Mouse (Mus musculus): ENCODE results near the gene Poll. TPM values are rescaled to one million over a fixed set of nuclear protein-coding genes. Genes with fewer than 3 reads are reported as not detected.

Poll gene
- polyA plus RNA-seq, 1 experiment from 2014 or later: 13.4 TPM

DNA sequence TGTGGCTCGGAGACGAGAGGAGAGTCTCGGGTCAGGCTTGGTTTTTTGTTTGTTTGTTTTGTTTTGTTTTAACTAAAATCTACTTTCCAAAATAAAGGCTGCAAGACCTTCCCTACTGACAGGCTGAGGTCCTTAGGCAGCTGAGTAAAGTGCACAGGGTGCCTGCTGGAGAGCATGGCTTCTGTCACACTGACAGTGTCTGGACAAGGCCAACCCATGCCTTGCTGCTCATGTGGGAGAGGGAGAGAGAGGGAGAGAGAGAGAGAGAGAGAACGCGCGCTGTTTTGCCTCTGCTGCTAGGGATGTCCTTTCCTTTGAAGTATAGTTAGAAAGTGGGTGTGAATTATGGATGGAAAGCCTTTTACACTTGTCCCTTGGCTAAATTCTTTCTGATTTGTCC lies 28.8 kb downstream of the Poll start:
- no peak overlapping the region for H3K4me3 ChIP-seq (ENCODE audit: low read length)
- 44% methylated on average over 6 of the region's 6 CpGs for WGBS
- peaks cover 17% of the 10 kb centered on the region for H3K36me3 ChIP-seq (ENCODE audit: control insufficient read depth, insufficient read depth)
- peak; percentile 66 for ATAC-seq (replicated peaks; ENCODE audit: extremely low read depth, insufficient read depth, low FRiP score)
- no peaks in the 10 kb centered on the region for H3K9me3 ChIP-seq (replicated peaks; ENCODE audit: control insufficient read depth, low read length)
- no peaks in the 10 kb centered on the region for H3K27me3 ChIP-seq (ENCODE audit: control insufficient read depth, insufficient read depth, low read length)
- H3K4me1 ChIP-seq (ENCODE audit: control insufficient read depth, insufficient read depth, low read length): peaks cover 30% of the 10 kb centered on the region
- H3K9ac ChIP-seq (ENCODE audit: low read length): peak overlapping the region; percentile 44; the same call in 1 of the 2 replicates
- H3K4me2 ChIP-seq (ENCODE audit: low read depth, low read length): peak overlapping the region; percentile 6; the same call in 1 of the 2 replicates
- H3K27ac ChIP-seq (ENCODE audit: low read length): peak overlapping the region; percentile 89

DNA sequence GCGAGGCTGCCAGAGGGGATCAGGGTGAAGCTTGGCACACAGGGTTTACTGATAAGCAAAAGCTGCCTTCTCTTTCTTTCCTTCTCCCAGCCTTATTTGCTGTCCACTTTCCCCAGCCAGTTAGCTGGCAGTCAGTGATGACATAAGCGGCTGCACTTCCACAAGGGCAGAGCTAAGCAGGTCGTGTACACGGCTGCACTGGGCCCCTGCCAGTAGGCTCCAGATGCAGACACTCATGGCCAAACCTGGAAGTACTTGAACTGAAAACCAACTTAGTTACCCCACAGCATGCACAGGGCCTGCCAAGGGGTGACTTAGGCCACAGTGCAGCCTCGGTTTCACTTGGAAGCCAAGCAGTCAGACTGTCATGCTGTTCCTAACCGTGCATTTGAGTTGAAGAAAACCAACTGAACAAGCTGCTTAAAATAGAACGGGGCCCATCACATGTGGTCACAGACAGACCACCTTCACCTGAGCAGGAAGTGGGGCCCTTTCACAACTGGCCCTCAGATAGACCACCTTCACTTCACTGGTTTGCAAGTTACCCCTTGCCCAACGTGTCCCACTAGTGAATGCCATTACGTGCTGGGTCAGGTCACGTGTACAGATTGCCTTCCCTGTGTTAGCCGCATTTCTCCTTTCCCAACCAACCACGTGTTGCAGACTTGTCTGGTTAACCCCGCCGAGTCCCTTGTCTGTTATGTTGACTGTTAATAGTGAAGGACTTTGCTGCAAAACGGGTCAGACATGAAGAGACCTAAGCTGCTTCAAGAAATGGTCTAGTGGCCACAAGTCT lies 29.9 kb downstream of the Poll start:
- H3K4me1 ChIP-seq (ENCODE audit: control insufficient read depth, insufficient read depth, low read length): peaks cover 30% of the 10 kb centered on the region
- no peaks in the 10 kb centered on the region for H3K9me3 ChIP-seq (replicated peaks; ENCODE audit: control insufficient read depth, low read length)
- no peaks in the 10 kb centered on the region for H3K27me3 ChIP-seq (ENCODE audit: control insufficient read depth, insufficient read depth, low read length)
- ATAC-seq (replicated peaks; ENCODE audit: extremely low read depth, insufficient read depth, low FRiP score): peak; percentile 71
- WGBS: 41% methylated on average over 15 of the region's 15 CpGs
- peak overlapping the region; percentile 89 for H3K27ac ChIP-seq (ENCODE audit: low read length)
- no peak overlapping the region for H3K4me3 ChIP-seq (ENCODE audit: low read length)
- H3K4me2 ChIP-seq (ENCODE audit: low read depth, low read length): no peak overlapping the region; the same call in 1 of the 2 replicates
- peaks cover 17% of the 10 kb centered on the region for H3K36me3 ChIP-seq (ENCODE audit: control insufficient read depth, insufficient read depth)
- peak overlapping the region; percentile 51 for H3K9ac ChIP-seq (ENCODE audit: low read length)

DNA sequence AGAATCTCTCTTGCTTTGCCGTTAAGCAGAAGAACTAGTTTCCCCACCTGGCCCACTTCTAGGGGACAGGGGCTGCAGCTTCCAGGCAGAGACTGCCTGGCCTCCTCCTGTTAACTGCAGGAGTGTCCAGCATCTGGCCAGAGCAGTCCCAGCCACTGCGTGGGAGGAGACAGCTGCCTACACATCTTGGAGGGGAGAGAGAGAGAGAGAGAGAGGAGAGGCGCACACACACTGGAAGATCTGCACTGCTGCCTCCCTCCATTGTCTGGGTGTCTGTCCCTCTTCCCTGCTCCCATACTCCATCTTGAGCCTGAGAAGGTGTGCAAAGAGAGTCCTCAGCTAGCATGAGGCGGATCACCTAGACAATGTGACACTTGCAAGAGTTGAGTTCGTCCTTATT lies 31.0 kb downstream of the Poll start:
- peaks cover 30% of the 10 kb centered on the region for H3K4me1 ChIP-seq (ENCODE audit: control insufficient read depth, insufficient read depth, low read length)
- H3K9ac ChIP-seq (ENCODE audit: low read length): peak overlapping the region; percentile 33
- peak overlapping the region; percentile 89 for H3K27ac ChIP-seq (ENCODE audit: low read length)
- H3K27me3 ChIP-seq (ENCODE audit: control insufficient read depth, insufficient read depth, low read length): no peaks in the 10 kb centered on the region
- H3K36me3 ChIP-seq (ENCODE audit: control insufficient read depth, insufficient read depth): peaks cover 17% of the 10 kb centered on the region
- no peak for ATAC-seq (replicated peaks; ENCODE audit: extremely low read depth, insufficient read depth, low FRiP score)
- 69% methylated on average over 5 of the region's 5 CpGs for WGBS
- H3K9me3 ChIP-seq (replicated peaks; ENCODE audit: control insufficient read depth, low read length): no peaks in the 10 kb centered on the region
- H3K4me2 ChIP-seq (ENCODE audit: low read depth, low read length): no peak overlapping the region
- H3K4me3 ChIP-seq (ENCODE audit: low read length): no peak overlapping the region

- Histone ChIP-seq H3K4me3 (ENCODE audit: low read length) (no peak overlapping the region), H3K27me3 (ENCODE audit: control insufficient read depth, insufficient read depth, low read length) (no peaks in the 10 kb centered on the region), H3K4me2 (ENCODE audit: low read depth, low read length) (no peak overlapping the region), H3K36me3 (ENCODE audit: control insufficient read depth, insufficient read depth) (peaks cover 17% of the 10 kb centered on the region), H3K27ac (ENCODE audit: low read length) (peak overlapping the region; percentile 50; the same call in 1 of the 2 replicates), H3K9ac (ENCODE audit: low read length) (no peak overlapping the region), H3K9me3 (replicated peaks; ENCODE audit: control insufficient read depth, low read length) (no peaks in the 10 kb centered on the region), H3K4me1 (ENCODE audit: control insufficient read depth, insufficient read depth, low read length) (peaks cover 28% of the 10 kb centered on the region)
- ATAC-seq (replicated peaks; ENCODE audit: extremely low read depth, insufficient read depth, low FRiP score): 0 out of 2 replicates have a peak, but pooled peaks have one; percentile 20
- 77% methylated on average over 10 of the region's 10 CpGs for WGBS
These were observed 32.3 kb downstream of the Poll start for GRCm38 (mm10) chr19:45527931-45528534.

GRCm38 (mm10) chr19:45527382-45527781 lies 32.9 kb downstream of the Poll start:
- no peaks in the 10 kb centered on the region for H3K9me3 ChIP-seq (replicated peaks; ENCODE audit: control insufficient read depth, low read length)
- H3K9ac ChIP-seq (ENCODE audit: low read length): no peak overlapping the region
- H3K36me3 ChIP-seq (ENCODE audit: control insufficient read depth, insufficient read depth): peaks cover 17% of the 10 kb centered on the region
- H3K4me1 ChIP-seq (ENCODE audit: control insufficient read depth, insufficient read depth, low read length): peaks cover 28% of the 10 kb centered on the region
- peak overlapping the region; percentile 50; the same call in 1 of the 2 replicates for H3K27ac ChIP-seq (ENCODE audit: low read length)
- H3K4me2 ChIP-seq (ENCODE audit: low read depth, low read length): no peak overlapping the region
- H3K27me3 ChIP-seq (ENCODE audit: control insufficient read depth, insufficient read depth, low read length): no peaks in the 10 kb centered on the region
- ATAC-seq (replicated peaks; ENCODE audit: extremely low read depth, insufficient read depth, low FRiP score): no peak
- no peak overlapping the region for H3K4me3 ChIP-seq (ENCODE audit: low read length)
- 65% methylated on average over 7 of the region's 7 CpGs for WGBS

DNA sequence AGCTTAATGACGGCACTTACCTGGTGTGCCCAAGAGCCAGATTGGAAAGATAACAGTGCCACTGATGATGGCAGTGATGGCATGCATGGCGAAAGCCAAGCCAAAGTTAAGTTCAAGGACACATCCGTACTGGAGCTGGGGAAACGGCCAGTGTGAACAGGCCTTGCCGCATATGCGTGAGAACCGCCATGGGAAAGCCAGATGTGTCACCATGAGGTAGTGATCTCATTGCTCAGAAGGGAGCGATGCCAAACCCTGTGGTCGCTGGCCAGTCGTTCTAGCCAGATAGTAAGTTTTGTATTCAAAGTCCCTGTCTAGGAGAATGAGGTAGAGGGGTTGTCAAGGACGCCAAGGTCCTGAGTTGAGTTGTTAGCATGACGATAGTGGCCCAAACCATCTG lies 44.1 kb downstream of the Poll start:
- Histone ChIP-seq H3K4me3 (ENCODE audit: low read length) (no peak overlapping the region), H3K36me3 (ENCODE audit: control insufficient read depth, insufficient read depth) (peaks cover 19% of the 10 kb centered on the region), H3K27ac (ENCODE audit: low read length) (no peak overlapping the region), H3K4me1 (ENCODE audit: control insufficient read depth, insufficient read depth, low read length) (no peaks in the 10 kb centered on the region), H3K9me3 (replicated peaks; ENCODE audit: control insufficient read depth, low read length) (no peaks in the 10 kb centered on the region), H3K9ac (ENCODE audit: low read length) (no peak overlapping the region), H3K27me3 (ENCODE audit: control insufficient read depth, insufficient read depth, low read length) (no peaks in the 10 kb centered on the region), H3K4me2 (ENCODE audit: low read depth, low read length) (no peak overlapping the region)
- ATAC-seq (replicated peaks; ENCODE audit: extremely low read depth, insufficient read depth, low FRiP score): no peak
- WGBS: 93% methylated on average over 12 of the region's 12 CpGs

DNA sequence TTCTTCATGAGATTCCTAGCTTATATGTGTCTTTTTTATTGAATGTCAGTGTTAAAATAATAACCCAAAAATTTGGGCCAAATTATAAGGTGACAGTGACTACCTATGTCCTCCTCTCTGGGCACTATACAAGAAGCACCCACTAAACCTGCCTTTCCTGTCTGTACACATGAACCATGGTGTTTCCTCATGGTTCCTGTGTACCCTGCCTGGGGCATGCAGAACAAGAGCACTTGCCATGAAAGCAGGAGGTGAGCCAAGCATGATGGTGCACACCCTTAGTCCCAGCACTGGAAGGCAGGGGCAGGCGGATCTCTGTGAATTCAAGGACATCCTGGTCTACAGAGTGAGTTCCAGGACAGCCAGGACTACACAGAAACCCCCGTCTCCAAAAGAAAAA lies 45.0 kb downstream of the Poll start:
- no peak for ATAC-seq (replicated peaks; ENCODE audit: extremely low read depth, insufficient read depth, low FRiP score)
- H3K4me3 ChIP-seq (ENCODE audit: low read length): no peak overlapping the region
- H3K27me3 ChIP-seq (ENCODE audit: control insufficient read depth, insufficient read depth, low read length): no peaks in the 10 kb centered on the region
- H3K27ac ChIP-seq (ENCODE audit: low read length): no peak overlapping the region
- H3K9me3 ChIP-seq (replicated peaks; ENCODE audit: control insufficient read depth, low read length): no peaks in the 10 kb centered on the region
- H3K9ac ChIP-seq (ENCODE audit: low read length): no peak overlapping the region
- 83% methylated on average over 2 of the region's 2 CpGs for WGBS
- no peak overlapping the region for H3K4me2 ChIP-seq (ENCODE audit: low read depth, low read length)
- H3K36me3 ChIP-seq (ENCODE audit: control insufficient read depth, insufficient read depth): peaks cover 19% of the 10 kb centered on the region
- H3K4me1 ChIP-seq (ENCODE audit: control insufficient read depth, insufficient read depth, low read length): no peaks in the 10 kb centered on the region

GRCm38 (mm10) chr19:45511406-45511805 lies 48.9 kb downstream of the Poll start:
- ATAC-seq (replicated peaks; ENCODE audit: extremely low read depth, insufficient read depth, low FRiP score): no peak
- H3K36me3 ChIP-seq (ENCODE audit: control insufficient read depth, insufficient read depth): peaks cover 16% of the 10 kb centered on the region
- H3K4me2 ChIP-seq (ENCODE audit: low read depth, low read length): no peak overlapping the region
- no peak overlapping the region for H3K9ac ChIP-seq (ENCODE audit: low read length)
- H3K4me3 ChIP-seq (ENCODE audit: low read length): no peak overlapping the region
- H3K9me3 ChIP-seq (replicated peaks; ENCODE audit: control insufficient read depth, low read length): no peaks in the 10 kb centered on the region
- WGBS: 76% methylated on average over 4 of the region's 4 CpGs
- peaks cover 10% of the 10 kb centered on the region for H3K4me1 ChIP-seq (ENCODE audit: control insufficient read depth, insufficient read depth, low read length)
- no peak overlapping the region for H3K27ac ChIP-seq (ENCODE audit: low read length)
- H3K27me3 ChIP-seq (ENCODE audit: control insufficient read depth, insufficient read depth, low read length): no peaks in the 10 kb centered on the region

- Histone ChIP-seq H3K9me3 (replicated peaks; ENCODE audit: control insufficient read depth, low read length) (no peaks in the 10 kb centered on the region), H3K4me1 (ENCODE audit: control insufficient read depth, insufficient read depth, low read length) (peaks cover 10% of the 10 kb centered on the region), H3K9ac (ENCODE audit: low read length) (no peak overlapping the region), H3K27me3 (ENCODE audit: control insufficient read depth, insufficient read depth, low read length) (no peaks in the 10 kb centered on the region), H3K27ac (ENCODE audit: low read length) (no peak overlapping the region), H3K4me2 (ENCODE audit: low read depth, low read length) (no peak overlapping the region), H3K4me3 (ENCODE audit: low read length) (no peak overlapping the region), H3K36me3 (ENCODE audit: control insufficient read depth, insufficient read depth) (peaks cover 13% of the 10 kb centered on the region)
- ATAC-seq (replicated peaks; ENCODE audit: extremely low read depth, insufficient read depth, low FRiP score): no peak
- 71% methylated on average over 3 of the region's 3 CpGs for WGBS
These were observed 49.7 kb downstream of the Poll start for GRCm38 (mm10) chr19:45510680-45511079.

Measured in heart, embryonic 16.5 days (tissue).